Mouse (Mus musculus): ENCODE measurements around the gene Glmn. TPM values are rescaled to one million over a fixed set of nuclear protein-coding genes. Genes with fewer than 3 reads are reported as not detected.

The Glmn gene
- polyA plus RNA-seq, 1 experiment from 2014 or later: 33.3 TPM

DNA sequence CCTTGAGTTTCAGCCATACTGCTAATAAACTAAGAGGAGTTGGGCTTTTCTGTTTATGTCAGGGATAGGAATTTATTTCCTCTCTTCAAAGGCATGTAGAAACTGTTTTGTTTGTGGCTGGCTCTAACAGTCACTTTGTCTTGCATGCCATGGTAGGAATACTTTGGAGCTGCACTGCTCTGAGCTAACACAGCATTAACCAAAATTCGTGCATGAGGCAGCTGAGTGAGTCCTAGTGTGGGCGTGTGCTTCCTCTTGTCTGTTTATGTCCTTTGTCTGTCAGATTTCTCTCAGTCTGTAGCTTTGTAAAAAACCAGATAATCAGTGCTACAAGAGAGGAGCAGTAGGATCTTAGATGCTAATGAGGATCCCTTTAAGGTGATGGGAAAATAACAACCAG lies 86.4 kb downstream of the Glmn start:
- no peaks in the 10 kb centered on the region for H3K9me3 ChIP-seq
- no peak overlapping the region for H3K27ac ChIP-seq
- 0 out of 2 replicates have a peak, but pooled peaks cover 8% of the 10 kb centered on the region for H3K36me3 ChIP-seq (replicated peaks)
- WGBS: 76% methylated on average over 2 of the region's 2 CpGs
- no peak overlapping the region for H3K4me3 ChIP-seq
- H3K4me1 ChIP-seq: no peaks in the 10 kb centered on the region
- H3K27me3 ChIP-seq (ENCODE audit: poor library complexity, severe bottlenecking): no peaks in the 10 kb centered on the region
- no peak for DNase-seq (ENCODE audit: extremely low spot score, low spot score)

DNA sequence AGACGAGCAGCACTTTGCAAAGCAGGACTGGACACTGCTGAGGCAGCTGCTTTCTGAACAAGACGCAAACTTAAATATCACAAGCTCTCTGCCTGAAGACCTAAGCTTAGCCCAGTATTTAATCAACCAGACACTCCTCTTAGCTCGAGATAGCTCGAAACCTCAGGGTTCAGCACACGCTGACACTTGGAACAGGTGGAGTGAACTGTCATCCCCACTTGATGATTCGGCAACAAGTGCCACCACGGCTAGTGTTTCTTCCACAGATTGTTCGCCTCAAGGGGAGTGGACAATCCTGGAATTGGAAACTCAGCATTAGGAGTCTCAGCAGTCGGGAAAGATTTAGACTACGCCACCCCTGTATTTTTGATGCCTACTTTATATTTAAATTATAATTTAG lies 87.2 kb downstream of the Glmn start:
- DNase-seq (ENCODE audit: extremely low spot score, low spot score): no peak
- 92% methylated on average over 10 of the region's 10 CpGs for WGBS
- H3K27ac ChIP-seq: no peak overlapping the region
- no peaks in the 10 kb centered on the region for H3K9me3 ChIP-seq
- no peak overlapping the region for H3K4me3 ChIP-seq
- H3K27me3 ChIP-seq (ENCODE audit: poor library complexity, severe bottlenecking): no peaks in the 10 kb centered on the region
- peaks cover 8% of the 10 kb centered on the region; the same call in 1 of the 2 replicates for H3K36me3 ChIP-seq (replicated peaks)
- no peaks in the 10 kb centered on the region for H3K4me1 ChIP-seq

DNA sequence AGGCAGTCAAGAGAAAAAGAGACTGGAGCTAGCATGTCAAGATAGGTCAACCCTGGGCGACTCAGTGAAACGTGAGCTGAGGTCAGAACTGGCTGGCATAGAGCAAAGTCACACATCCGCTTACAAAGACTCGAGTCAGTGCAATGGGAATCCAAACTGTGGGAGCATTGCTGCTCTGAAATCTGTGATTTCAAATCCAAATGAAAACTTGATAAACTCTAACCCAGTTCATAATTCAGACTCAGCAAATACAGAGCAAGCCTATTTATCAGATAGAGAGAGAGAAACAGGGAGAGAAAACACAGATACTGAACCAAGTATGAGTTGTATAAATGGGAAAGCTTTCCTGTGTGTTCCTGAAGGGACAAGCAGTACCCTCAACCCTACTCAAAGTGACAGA lies 90.4 kb downstream of the Glmn start, which contains the start of gene Gm42669:
Gene Gm42669, plus strand, starts transcription at position 301 of the 400 bp plus-strand sequence.
- peaks cover 21% of the 10 kb centered on the region; the same call in 1 of the 2 replicates for H3K36me3 ChIP-seq (replicated peaks)
- H3K27ac ChIP-seq: no peak within 1 kb of the TSS
- no peaks in the 10 kb centered on the region for H3K27me3 ChIP-seq (ENCODE audit: poor library complexity, severe bottlenecking)
- no peak within 1 kb of the TSS for H3K4me3 ChIP-seq
- no peaks in the 10 kb centered on the region for H3K9me3 ChIP-seq
- no peak for DNase-seq (ENCODE audit: extremely low spot score, low spot score)
- H3K4me1 ChIP-seq: no peaks in the 10 kb centered on the region
- 85% methylated on average over 4 of the region's 4 CpGs for whole genome bisulfite sequencing

DNA sequence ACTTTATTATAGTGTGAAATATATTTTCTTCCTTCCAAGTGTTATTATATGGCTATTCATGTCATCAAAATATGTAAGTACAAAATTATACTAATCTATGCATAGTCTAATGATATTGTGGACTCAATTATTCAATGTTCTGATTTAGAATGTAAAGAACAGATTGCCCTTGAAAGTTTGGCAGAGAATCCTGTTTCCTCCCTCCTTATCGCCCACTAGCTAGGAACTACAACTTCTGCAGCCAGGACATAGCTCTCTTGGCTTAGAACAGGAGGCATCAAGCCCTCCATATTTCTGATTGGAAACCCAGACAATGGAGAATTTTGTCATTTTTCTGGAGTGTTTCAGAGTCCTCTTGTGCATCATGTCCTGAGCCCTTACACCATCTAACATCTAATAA lies 96.9 kb downstream of the Glmn start:
- Histone ChIP-seq H3K4me3 (no peak overlapping the region), H3K9me3 (no peaks in the 10 kb centered on the region), H3K27me3 (ENCODE audit: poor library complexity, severe bottlenecking) (no peaks in the 10 kb centered on the region), H3K4me1 (peaks cover 20% of the 10 kb centered on the region), H3K27ac (no peak overlapping the region), H3K36me3 (replicated peaks) (peaks cover 13% of the 10 kb centered on the region; the same call in 1 of the 2 replicates)
- DNase-seq (ENCODE audit: extremely low spot score, low spot score): no peak
- WGBS: 89% methylated on average over 1 of the region's 1 CpGs

DNA sequence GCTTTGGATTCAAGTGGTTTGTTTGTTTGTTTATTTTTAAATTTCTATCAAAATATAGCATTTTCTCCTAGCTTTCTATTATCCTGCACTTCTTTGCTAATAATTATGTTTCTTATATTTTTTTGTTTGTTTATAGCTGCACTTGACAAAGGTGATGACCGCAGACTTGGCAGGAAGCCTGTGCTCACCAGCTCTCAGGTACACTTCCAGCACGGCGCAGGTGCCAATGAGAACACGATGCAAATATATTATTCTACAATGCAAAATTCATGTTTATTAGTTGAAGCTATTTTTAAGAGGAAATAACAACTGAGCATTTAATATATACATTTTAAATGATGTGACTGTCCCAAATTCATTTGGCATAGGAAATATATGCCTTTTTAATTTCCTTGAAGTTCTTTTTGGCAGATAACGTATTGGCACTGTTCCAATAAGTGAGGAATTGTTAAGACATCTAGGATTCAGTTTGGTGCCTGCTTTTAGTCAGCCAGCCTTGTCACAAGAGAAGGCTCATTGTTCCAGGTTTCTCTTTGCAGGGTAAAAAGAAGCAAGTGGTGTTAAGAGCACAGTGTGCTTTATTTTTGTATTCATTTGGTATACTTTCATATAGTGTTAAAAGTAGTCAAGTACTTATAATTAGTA lies 97.7 kb downstream of the Glmn start:
- WGBS: 90% methylated on average over 5 of the region's 5 CpGs
- DNase-seq (ENCODE audit: extremely low spot score, low spot score): no peak
- Histone ChIP-seq H3K4me1 (peaks cover 20% of the 10 kb centered on the region), H3K4me3 (no peak overlapping the region), H3K27me3 (ENCODE audit: poor library complexity, severe bottlenecking) (no peaks in the 10 kb centered on the region), H3K27ac (no peak overlapping the region), H3K36me3 (replicated peaks) (peaks cover 8% of the 10 kb centered on the region; the same call in 1 of the 2 replicates), H3K9me3 (no peaks in the 10 kb centered on the region)

Other genes with a start within 250 kb of the Glmn start
- 0.68 and 0.75 TPM in 2 replicates for gene Ephx4, start 195.2 kb downstream of the Glmn start, polyA plus RNA-seq (2016; fragmentation: Nextera tagmentation; extraction: Ambion mirVana)
- gene Lpcat2b, start 166.3 kb downstream of the Glmn start, polyA plus RNA-seq (2016; fragmentation: Nextera tagmentation; extraction: Ambion mirVana): not detected in 2 replicates
- 4.0 and 4.2 TPM in 2 replicates for gene Btbd8, start 159.9 kb downstream of the Glmn start, polyA plus RNA-seq (2016; fragmentation: Nextera tagmentation; extraction: Ambion mirVana)
- gene Gm42669, start 90.3 kb downstream of the Glmn start, polyA plus RNA-seq (2016; fragmentation: Nextera tagmentation; extraction: Ambion mirVana): 0.31 and 0.41 TPM in 2 replicates
- gene 1700028K03Rik, start 63.2 kb downstream of the Glmn start, polyA plus RNA-seq (2016; fragmentation: Nextera tagmentation; extraction: Ambion mirVana): 0.07 and 0.16 TPM in 2 replicates
- gene Rpap2, start 515 bp downstream of the Glmn start, polyA plus RNA-seq (2016; fragmentation: Nextera tagmentation; extraction: Ambion mirVana): 19.0 and 19.1 TPM in 2 replicates
- not detected in 2 replicates for gene Gfi1, start 128.1 kb upstream of the Glmn start, polyA plus RNA-seq (2016; fragmentation: Nextera tagmentation; extraction: Ambion mirVana)
- gene Ube2d2b, start 232.2 kb upstream of the Glmn start, polyA plus RNA-seq (2016; fragmentation: Nextera tagmentation; extraction: Ambion mirVana): 0.21 and 0.30 TPM in 2 replicates